Mouse (Mus musculus) hindbrain, embryonic 13.5 days (tissue): ENCODE measurements around the gene Scpep1. TPM values are rescaled to one million over a fixed set of nuclear protein-coding genes. Genes with fewer than 3 reads are reported as not detected.
"Not testable (repeated sequence)": the region's sequence is repeated elsewhere in the genome, so short reads cannot be mapped to it uniquely, and the experiment has no call there.

ENCODE experiments used
- ATAC-seq: fragments of 200-750 bp; cut with Nextera tagmentation; 2 replicates; pipeline ENCODE4 v1.8.0; 2017; ENCODE audit warnings: moderate TSS enrichment; ENCODE audit not compliant: low FRiP score
- H3K27ac ChIP-seq: fragments of 300-500 bp; sonication (generic); 2 replicates; pipeline ENCODE4 v1.5.1; 2015; ENCODE audit warnings: inconsistent platforms, mild to moderate bottlenecking, moderate library complexity
- H3K27me3 ChIP-seq: fragments of 300-500 bp; sonication (generic); 2 replicates; pipeline ENCODE4 v1.6.1; 2015; ENCODE audit warnings: mild to moderate bottlenecking, inconsistent platforms
- H3K36me3 ChIP-seq: fragments of 300-500 bp; sonication (generic); 2 replicates; pipeline ENCODE4 v1.6.1; 2015; ENCODE audit warnings: mild to moderate bottlenecking, inconsistent platforms
- H3K4me1 ChIP-seq: fragments of 300-500 bp; sonication (generic); replicated peaks from 2 replicates; pipeline ENCODE4 v1.6.1; 2015; ENCODE audit warnings: inconsistent platforms
- H3K4me2 ChIP-seq: fragments of 300-500 bp; sonication (generic); 2 replicates; pipeline ENCODE4 v1.6.1; 2015; ENCODE audit warnings: inconsistent platforms, mild to moderate bottlenecking, moderate library complexity
- H3K4me3 ChIP-seq: fragments of 300-500 bp; sonication (generic); 2 replicates; pipeline ENCODE4 v1.5.1; 2015; ENCODE audit warnings: mild to moderate bottlenecking, inconsistent platforms
- H3K9ac ChIP-seq: fragments of 300-500 bp; sonication (generic); 2 replicates; pipeline ENCODE4 v1.6.1; 2015; ENCODE audit warnings: mild to moderate bottlenecking, inconsistent platforms
- H3K9me3 ChIP-seq: fragments of 300-500 bp; sonication (generic); 2 replicates; pipeline ENCODE4 v1.6.1; 2016; ENCODE audit warnings: inconsistent platforms
- WGBS: fragments of 180-500 bp; shearing (Covaris S2); methylation state at CpG from one replicate; pipeline ENCODE4 v1.1.7; 2015; 5-methylcytosine and 5-hydroxymethylcytosine counted together
- polyA plus RNA-seq: library from polyadenylated mRNA; unstranded; fragments of >200 nt; fragmentation: Nextera tagmentation; extraction: Ambion mirVana; gene quantifications from 2 replicates; pipeline ENCODE4 v1.2.1, GENCODE M21; 2015

Gene Scpep1
- polyA plus RNA-seq: 24.5 and 26.0 TPM in 2 replicates

GRCm38 (mm10) chr11:88955217-88955969, at the start of gene Scpep1:
Gene Scpep1, minus strand, starts transcription at chr11:88955465.
- ATAC-seq: peak; percentile 95
- peak within 1 kb of the TSS; percentile 58; the same call in 1 of the 2 replicates for H3K27ac ChIP-seq
- H3K27me3 ChIP-seq: no peaks in the 10 kb centered on the region
- H3K4me1 ChIP-seq: peaks cover 11% of the 10 kb centered on the region
- WGBS: 5% methylated on average over 34 of the region's 34 CpGs
- H3K4me2 ChIP-seq: peak within 1 kb of the TSS; percentile 61
- peak within 1 kb of the TSS; percentile 52 for H3K4me3 ChIP-seq
- H3K9ac ChIP-seq: peak within 1 kb of the TSS; percentile 68
- H3K36me3 ChIP-seq: 0 out of 2 replicates have a peak, but pooled peaks cover 2% of the 10 kb centered on the region
- no peaks in the 10 kb centered on the region for H3K9me3 ChIP-seq

DNA sequence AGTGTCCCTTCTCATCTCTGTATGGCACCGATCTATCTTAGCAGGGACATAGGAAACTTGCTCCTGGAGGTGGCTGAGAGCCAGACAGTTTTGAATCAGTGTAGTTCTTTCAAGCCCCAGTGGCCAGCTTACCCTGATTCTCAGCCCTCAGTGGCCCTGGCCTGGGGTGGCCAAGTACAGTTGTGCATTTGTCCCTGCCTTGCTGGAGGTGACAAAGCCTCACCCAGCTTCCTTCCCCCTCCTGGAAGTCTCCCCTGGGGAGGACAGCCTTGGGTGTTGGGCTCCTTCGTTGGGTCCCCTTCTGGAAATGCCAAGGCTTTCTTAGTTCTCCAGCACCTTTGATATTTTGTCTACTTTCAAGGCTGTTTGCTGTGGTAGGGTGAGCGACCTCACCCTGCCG, 48.5 kb upstream of the Scpep1 start:
- 86% methylated on average over 4 of the region's 4 CpGs for whole genome bisulfite sequencing
- no peak overlapping the region for H3K4me3 ChIP-seq
- H3K9ac ChIP-seq: no peak overlapping the region
- no peak overlapping the region for H3K4me2 ChIP-seq
- H3K4me1 ChIP-seq: peaks cover 7% of the 10 kb centered on the region; the same call in 1 of the 2 replicates
- no peaks in the 10 kb centered on the region for H3K9me3 ChIP-seq
- H3K27ac ChIP-seq: no peak overlapping the region
- ATAC-seq: no peak
- no peaks in the 10 kb centered on the region for H3K36me3 ChIP-seq
- H3K27me3 ChIP-seq: peaks cover 20% of the 10 kb centered on the region

DNA sequence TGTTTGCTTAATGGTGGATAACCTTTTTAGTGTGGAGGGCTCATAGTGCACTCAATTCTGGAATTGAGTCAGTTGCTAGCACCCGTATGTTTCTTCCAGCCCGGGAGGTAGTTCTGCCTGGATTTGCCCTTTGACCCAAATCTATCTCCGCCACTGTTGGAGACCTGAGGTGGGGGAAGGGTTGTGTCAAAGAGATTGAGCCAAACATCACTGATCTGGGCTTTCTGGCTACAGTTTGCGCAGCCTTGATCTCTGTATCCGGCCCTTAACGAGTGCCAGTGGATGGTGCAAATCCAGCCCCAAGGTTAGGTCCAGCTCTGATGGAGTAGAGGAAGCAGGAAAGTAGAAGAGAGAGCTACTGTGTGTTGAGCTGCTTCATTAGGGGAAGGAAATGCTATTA, 47.8 kb upstream of the Scpep1 start:
- WGBS: 65% methylated on average over 6 of the region's 6 CpGs
- H3K4me2 ChIP-seq: no peak overlapping the region

GRCm38 (mm10) chr11:89002621-89003020, 47.4 kb upstream of the Scpep1 start:
- Histone ChIP-seq H3K4me3 (no peak overlapping the region), H3K9ac (no peak overlapping the region), H3K9me3 (no peaks in the 10 kb centered on the region), H3K27me3 (peaks cover 24% of the 10 kb centered on the region), H3K27ac (no peak overlapping the region), H3K36me3 (no peaks in the 10 kb centered on the region), H3K4me1 (peaks cover 7% of the 10 kb centered on the region; the same call in 1 of the 2 replicates), H3K4me2 (no peak overlapping the region)
- no peak for ATAC-seq
- 82% methylated on average over 5 of the region's 5 CpGs for WGBS

More for the DNA sequence above, 47.8 kb upstream of the Scpep1 start:
- H3K36me3 ChIP-seq: no peaks in the 10 kb centered on the region
- H3K27me3 ChIP-seq: peaks cover 24% of the 10 kb centered on the region
- no peak overlapping the region for H3K9ac ChIP-seq
- H3K9me3 ChIP-seq: no peaks in the 10 kb centered on the region
- no peak overlapping the region for H3K4me3 ChIP-seq
- H3K27ac ChIP-seq: no peak overlapping the region
- peaks cover 7% of the 10 kb centered on the region; the same call in 1 of the 2 replicates for H3K4me1 ChIP-seq
- ATAC-seq: no peak

GRCm38 (mm10) chr11:89002068-89002467, 46.8 kb upstream of the Scpep1 start:
- Histone ChIP-seq H3K4me2 (no peak overlapping the region), H3K36me3 (no peaks in the 10 kb centered on the region), H3K4me3 (no peak overlapping the region), H3K27ac (no peak overlapping the region), H3K27me3 (peaks cover 24% of the 10 kb centered on the region), H3K9ac (no peak overlapping the region), H3K4me1 (peaks cover 7% of the 10 kb centered on the region; the same call in 1 of the 2 replicates), H3K9me3 (no peaks in the 10 kb centered on the region)
- ATAC-seq: no peak
- WGBS: 94% methylated on average over 5 of the region's 5 CpGs

GRCm38 (mm10) chr11:89001569-89001968, 46.3 kb upstream of the Scpep1 start:
- Histone ChIP-seq H3K9ac (no peak overlapping the region), H3K27me3 (peaks cover 24% of the 10 kb centered on the region), H3K4me1 (peaks cover 7% of the 10 kb centered on the region; the same call in 1 of the 2 replicates), H3K9me3 (no peaks in the 10 kb centered on the region), H3K4me2 (no peak overlapping the region), H3K4me3 (no peak overlapping the region), H3K36me3 (no peaks in the 10 kb centered on the region), H3K27ac (no peak overlapping the region)
- no peak for ATAC-seq
- 98% methylated on average over 7 of the region's 7 CpGs for WGBS

DNA sequence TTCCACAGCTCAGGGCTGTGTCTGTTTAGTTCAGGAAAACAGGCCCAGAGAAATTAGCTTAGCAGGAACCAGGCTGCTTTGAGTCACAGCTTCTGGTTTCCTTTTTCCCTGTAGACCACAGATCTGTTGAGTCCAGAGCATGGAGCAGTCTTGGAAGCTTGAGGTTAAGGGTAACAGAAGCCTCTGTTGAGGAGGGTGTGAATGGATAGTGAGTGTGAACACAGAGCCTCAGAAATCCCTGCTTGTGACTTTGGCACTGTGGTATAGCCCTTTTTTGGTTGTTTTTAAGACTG, 45.2 kb upstream of the Scpep1 start:
- Histone ChIP-seq H3K4me2 (no peak overlapping the region), H3K4me3 (no peak overlapping the region), H3K27ac (no peak overlapping the region), H3K36me3 (no peaks in the 10 kb centered on the region), H3K9ac (no peak overlapping the region), H3K4me1 (peaks cover 7% of the 10 kb centered on the region; the same call in 1 of the 2 replicates), H3K27me3 (peaks cover 24% of the 10 kb centered on the region), H3K9me3 (no peaks in the 10 kb centered on the region)
- no peak for ATAC-seq

DNA sequence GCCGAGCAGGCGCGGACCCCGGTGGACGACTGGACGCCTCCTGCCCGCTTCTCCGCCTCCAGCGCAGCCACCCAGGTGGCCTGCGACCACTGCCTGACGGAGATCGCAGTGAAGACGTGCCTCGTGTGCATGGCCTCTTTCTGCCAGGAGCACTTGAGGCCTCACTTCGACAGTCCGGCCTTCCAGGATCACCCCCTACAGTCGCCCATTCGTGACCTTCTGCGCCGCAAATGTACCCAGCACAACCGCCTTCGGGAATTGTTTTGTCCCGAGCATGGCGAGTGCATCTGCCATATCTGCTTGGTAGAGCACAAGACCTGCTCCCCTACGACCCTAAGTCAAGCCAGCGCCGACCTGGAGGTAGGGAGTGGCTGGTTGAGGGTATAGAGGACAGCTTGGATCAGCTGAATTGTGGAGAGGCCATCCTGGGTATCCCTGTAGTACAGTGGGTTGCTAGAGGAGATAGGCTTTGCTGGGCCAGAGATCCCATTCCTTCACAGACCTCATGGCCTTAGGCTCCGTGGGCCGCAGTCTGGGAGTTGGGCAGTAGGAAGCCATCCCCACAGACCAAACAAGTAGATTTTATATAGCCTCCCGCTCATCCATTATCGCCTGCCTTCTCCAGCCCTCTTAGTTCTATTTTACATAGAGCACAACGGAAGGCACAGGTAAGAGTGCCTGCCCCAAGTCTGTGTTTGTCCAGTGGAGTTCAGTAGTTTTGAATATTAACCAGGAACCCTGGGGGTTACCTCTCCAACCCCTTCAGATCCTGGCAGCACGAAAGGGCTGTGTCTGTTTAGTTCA, 44.7 kb upstream of the Scpep1 start:
- peaks cover 24% of the 10 kb centered on the region for H3K27me3 ChIP-seq
- H3K9ac ChIP-seq: peak overlapping the region; percentile 60
- H3K4me2 ChIP-seq: peak overlapping the region; percentile 51
- WGBS: 29% methylated on average over 33 of the region's 33 CpGs
- no peak overlapping the region for H3K27ac ChIP-seq
- H3K4me1 ChIP-seq: peaks cover 7% of the 10 kb centered on the region; the same call in 1 of the 2 replicates
- H3K36me3 ChIP-seq: no peaks in the 10 kb centered on the region
- H3K9me3 ChIP-seq: no peaks in the 10 kb centered on the region
- H3K4me3 ChIP-seq: peak overlapping the region; percentile 40
- ATAC-seq: 0 out of 2 replicates have a peak, but pooled peaks have one; percentile 13

DNA sequence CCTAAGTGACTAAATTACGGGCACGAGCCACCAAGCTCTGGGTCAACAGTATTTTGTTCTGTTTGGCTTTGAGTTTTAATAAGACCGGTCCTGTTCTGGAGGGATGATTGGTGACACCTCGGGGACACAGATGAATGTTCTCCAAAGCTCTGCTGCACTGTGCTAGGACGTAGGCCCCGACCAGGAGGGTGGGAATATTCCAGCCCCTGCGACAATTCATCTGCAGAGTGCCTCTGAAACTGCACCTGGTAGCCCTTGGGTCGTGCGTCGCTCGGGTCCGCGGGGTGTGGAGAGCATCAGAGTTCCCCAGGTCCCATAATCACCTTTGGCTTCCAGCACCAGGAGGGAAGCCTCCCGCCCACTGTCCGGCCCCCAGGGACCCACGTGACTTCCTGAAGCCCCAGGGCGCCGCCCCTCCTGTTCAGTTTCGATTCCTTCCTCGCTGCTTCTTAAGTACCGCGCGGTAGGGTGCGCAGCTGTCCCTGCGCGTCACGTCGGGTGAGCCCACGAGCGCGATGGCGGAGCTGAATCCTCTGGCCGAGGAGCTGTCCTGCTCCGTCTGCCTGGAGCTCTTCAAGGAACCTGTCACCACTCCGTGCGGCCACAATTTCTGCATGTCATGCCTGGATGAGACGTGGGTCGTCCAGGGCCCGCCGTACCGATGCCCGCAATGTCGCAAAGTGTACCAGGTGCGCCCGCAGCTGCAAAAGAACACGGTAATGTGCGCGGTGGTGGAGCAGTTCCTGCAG, 43.9 kb upstream of the Scpep1 start, which contains the start of gene Trim25:
Gene Trim25 (plus strand): TSS at position 403 of the 749 bp plus-strand sequence.
- Histone ChIP-seq H3K9me3 (no peaks in the 10 kb centered on the region), H3K4me1 (peaks cover 7% of the 10 kb centered on the region; the same call in 1 of the 2 replicates), H3K36me3 (no peaks in the 10 kb centered on the region), H3K27me3 (peaks cover 24% of the 10 kb centered on the region), H3K4me3 (peak within 1 kb of the TSS; percentile 40), H3K9ac (peak within 1 kb of the TSS; percentile 60), H3K4me2 (peak within 1 kb of the TSS; percentile 51), H3K27ac (no peak within 1 kb of the TSS)
- peak; percentile 28; the same call in 1 of the 2 replicates for ATAC-seq
- WGBS: 2% methylated on average over 48 of the region's 48 CpGs

DNA sequence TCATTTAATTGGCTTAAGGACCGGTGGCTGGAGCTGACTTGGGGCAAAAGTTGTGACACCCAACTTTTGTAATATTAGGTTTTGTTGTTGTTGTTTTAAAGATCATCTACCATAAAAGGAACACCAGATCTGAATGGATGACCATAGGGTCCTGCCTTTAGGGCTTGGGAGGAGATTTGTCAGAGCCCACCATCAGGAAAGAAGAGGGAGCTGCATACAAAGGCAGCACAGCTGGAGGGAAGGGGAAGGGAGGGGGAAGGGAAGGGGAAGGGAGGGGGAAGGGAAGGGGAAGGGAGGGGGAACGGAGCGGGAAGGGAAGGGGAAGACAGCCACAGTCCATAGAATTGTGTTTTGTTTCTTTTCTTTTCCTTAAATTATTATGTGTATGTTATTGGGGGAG, 43.1 kb upstream of the Scpep1 start:
- WGBS: 9% methylated on average over 3 of the region's 3 CpGs
- Histone ChIP-seq H3K4me3 (no peak overlapping the region), H3K9me3 (no peaks in the 10 kb centered on the region), H3K4me1 (peaks cover 7% of the 10 kb centered on the region; the same call in 1 of the 2 replicates), H3K27me3 (peaks cover 24% of the 10 kb centered on the region), H3K27ac (no peak overlapping the region), H3K4me2 (no peak overlapping the region), H3K36me3 (no peaks in the 10 kb centered on the region), H3K9ac (no peak overlapping the region)
- ATAC-seq: no peak

- not testable (repeated sequence) for H3K36me3 ChIP-seq, H3K4me2 ChIP-seq, H3K4me3 ChIP-seq, H3K4me1 ChIP-seq, H3K9ac ChIP-seq, ATAC-seq, H3K9me3 ChIP-seq, H3K27ac ChIP-seq
- 89% methylated on average over 5 of the region's 5 CpGs for WGBS
- peaks cover 24% of the 10 kb centered on the region for H3K27me3 ChIP-seq
Measured at GRCm38 (mm10) chr11:88997343-88997742, 42.1 kb upstream of the Scpep1 start.

- Histone ChIP-seq H3K4me3 (no peak overlapping the region), H3K27ac (no peak overlapping the region), H3K9ac (no peak overlapping the region), H3K4me1 (peaks cover 7% of the 10 kb centered on the region; the same call in 1 of the 2 replicates), H3K4me2 (no peak overlapping the region), H3K27me3 (peaks cover 24% of the 10 kb centered on the region), H3K9me3 (no peaks in the 10 kb centered on the region), H3K36me3 (peaks cover under 1% of the 10 kb centered on the region; the same call in 1 of the 2 replicates)
- no peak for ATAC-seq
- 80% methylated on average over 7 of the region's 7 CpGs for WGBS
Measured at GRCm38 (mm10) chr11:88996427-88996826, 41.2 kb upstream of the Scpep1 start.
